Mouse (Mus musculus) kidney, postnatal 0 days (tissue): ENCODE measurements at regions not wholly inside any gene's neighbourhood (a gene's known extent, or its start where the extent isn't known, plus 50 kb on each side); places are given as distances from the start of the nearest gene placed in this dataset.

Experiments
- ATAC-seq: fragments of 200-750 bp; cut with Nextera tagmentation; replicated peaks from 2 replicates; pipeline ENCODE4 v1.8.0; 2017; ENCODE audit warnings: low read depth, moderate number of reproducible peaks, moderate TSS enrichment, moderate library complexity; ENCODE audit not compliant: low FRiP score
- DNase-seq: peaks from one replicate; pipeline ENCODE4 v3.0.0-alpha.2; 2016; ENCODE audit warnings: low spot score
- H3K27ac ChIP-seq: fragments of 300-500 bp; sonication (generic); 2 replicates; pipeline ENCODE4 v1.5.1; 2014; ENCODE audit warnings: mild to moderate bottlenecking
- H3K27me3 ChIP-seq: fragments of 300-500 bp; sonication (generic); 2 replicates; pipeline ENCODE4 v1.6.1; 2014; ENCODE audit warnings: low read length, mixed read lengths; ENCODE audit not compliant: insufficient read depth
- H3K36me3 ChIP-seq: fragments of 300-500 bp; sonication (generic); 2 replicates; pipeline ENCODE4 v1.6.1; 2014; ENCODE audit warnings: low read length, mixed read lengths; ENCODE audit not compliant: insufficient read depth
- H3K4me1 ChIP-seq: fragments of 300-500 bp; sonication (generic); replicated peaks from 2 replicates; pipeline ENCODE4 v1.6.1; 2014; ENCODE audit warnings: antibody characterized with exemption, low read length, mixed read lengths; ENCODE audit not compliant: insufficient read depth
- H3K4me2 ChIP-seq: fragments of 300-500 bp; sonication (generic); 2 replicates; pipeline ENCODE4 v1.6.1; 2014; ENCODE audit warnings: mild to moderate bottlenecking, low read length, moderate library complexity, mixed read lengths
- H3K4me3 ChIP-seq: fragments of 300-500 bp; sonication (generic); replicated peaks from 2 replicates; pipeline ENCODE4 v1.5.1; 2014; ENCODE audit warnings: low read depth, low read length
- H3K9ac ChIP-seq: fragments of 300-500 bp; sonication (generic); 2 replicates; pipeline ENCODE4 v1.6.1; 2014; ENCODE audit warnings: low read depth, low read length
- H3K9me3 ChIP-seq: fragments of 300-500 bp; sonication (generic); replicated peaks from 2 replicates; pipeline ENCODE4 v1.6.1; 2016; ENCODE audit warnings: low read length, inconsistent platforms, mixed read lengths
- CTCF ChIP-seq: IDR thresholded peaks from 2 replicates; pipeline ENCODE4 v1.5.1; 2016; ENCODE audit warnings: antibody characterized with exemption, low read depth, mild to moderate bottlenecking, moderate library complexity
- WGBS: fragments of 180-500 bp; shearing (Covaris S2); extraction: QIAGEN DNeasy Blood & Tissue Kit; methylation state at CpG from one replicate; pipeline ENCODE4 v1.1.7; 2014; 5-methylcytosine and 5-hydroxymethylcytosine counted together

- Histone ChIP-seq H3K9ac (no peak overlapping the region), H3K9me3 (no peaks in the 10 kb centered on the region), H3K27me3 (no peaks in the 10 kb centered on the region), H3K4me1 (no peaks in the 10 kb centered on the region; the same call in 1 of the 2 replicates), H3K27ac (no peak overlapping the region), H3K4me3 (no peak overlapping the region), H3K36me3 (no peaks in the 10 kb centered on the region), H3K4me2 (no peak overlapping the region)
- no peak for TF ChIP-seq CTCF
- ATAC-seq: no peak
- 55% methylated on average over 8 of the region's 8 CpGs for WGBS
- no peak for DNase-seq
These were observed 53.3 kb upstream of the Armc2 start for GRCm38 (mm10) chr10:42071404-42072024.

GRCm38 (mm10) chr10:42070611-42071403 lies 52.6 kb upstream of the Armc2 start:
- H3K36me3 ChIP-seq: no peaks in the 10 kb centered on the region
- no peak overlapping the region for H3K4me2 ChIP-seq
- no peak overlapping the region for H3K27ac ChIP-seq
- no peaks in the 10 kb centered on the region for H3K9me3 ChIP-seq
- TF ChIP-seq CTCF: peak; percentile 76
- no peaks in the 10 kb centered on the region for H3K27me3 ChIP-seq
- DNase-seq (peak; percentile 74), ATAC-seq (peak; percentile 60; the same call in 1 of the 2 replicates)
- no peaks in the 10 kb centered on the region; the same call in 1 of the 2 replicates for H3K4me1 ChIP-seq
- no peak overlapping the region for H3K9ac ChIP-seq
- no peak overlapping the region for H3K4me3 ChIP-seq
- 24% methylated on average over 10 of the region's 10 CpGs for WGBS

GRCm38 (mm10) chr10:42069751-42070150 lies 51.5 kb upstream of the Armc2 start:
- H3K9ac ChIP-seq: no peak overlapping the region
- H3K36me3 ChIP-seq: no peaks in the 10 kb centered on the region
- no peak for TF ChIP-seq CTCF
- DNase-seq (no peak), ATAC-seq (no peak)
- no peaks in the 10 kb centered on the region for H3K27me3 ChIP-seq
- H3K27ac ChIP-seq: no peak overlapping the region
- no peak overlapping the region for H3K4me2 ChIP-seq
- 86% methylated on average over 8 of the region's 8 CpGs for WGBS
- H3K9me3 ChIP-seq: no peaks in the 10 kb centered on the region
- no peaks in the 10 kb centered on the region; the same call in 1 of the 2 replicates for H3K4me1 ChIP-seq
- H3K4me3 ChIP-seq: no peak overlapping the region

- H3K9me3 ChIP-seq: no peaks in the 10 kb centered on the region
- TF ChIP-seq CTCF: no peak
- H3K4me3 ChIP-seq: no peak overlapping the region
- no peak overlapping the region for H3K9ac ChIP-seq
- ATAC-seq (no peak), DNase-seq (no peak)
- no peak overlapping the region for H3K27ac ChIP-seq
- no peaks in the 10 kb centered on the region for H3K27me3 ChIP-seq
- H3K4me1 ChIP-seq: no peaks in the 10 kb centered on the region; the same call in 1 of the 2 replicates
- H3K4me2 ChIP-seq: no peak overlapping the region
- 72% methylated on average over 2 of the region's 2 CpGs for WGBS
- H3K36me3 ChIP-seq: no peaks in the 10 kb centered on the region
These were observed 50.3 kb upstream of the Armc2 start for GRCm38 (mm10) chr10:42068497-42068896.
